Mouse (Mus musculus) lung, postnatal 0 days (tissue): ENCODE measurements around the gene Pdzd4.

ENCODE experiments used
- CTCF ChIP-seq: IDR thresholded peaks from 2 replicates; pipeline ENCODE4 v1.5.1; 2016; ENCODE audit warnings: antibody characterized with exemption, mild to moderate bottlenecking
- EP300 ChIP-seq: IDR thresholded peaks from 2 replicates; pipeline ENCODE4 v1.6.1; 2016; ENCODE audit warnings: antibody characterized with exemption, mild to moderate bottlenecking, control low read depth

DNA sequence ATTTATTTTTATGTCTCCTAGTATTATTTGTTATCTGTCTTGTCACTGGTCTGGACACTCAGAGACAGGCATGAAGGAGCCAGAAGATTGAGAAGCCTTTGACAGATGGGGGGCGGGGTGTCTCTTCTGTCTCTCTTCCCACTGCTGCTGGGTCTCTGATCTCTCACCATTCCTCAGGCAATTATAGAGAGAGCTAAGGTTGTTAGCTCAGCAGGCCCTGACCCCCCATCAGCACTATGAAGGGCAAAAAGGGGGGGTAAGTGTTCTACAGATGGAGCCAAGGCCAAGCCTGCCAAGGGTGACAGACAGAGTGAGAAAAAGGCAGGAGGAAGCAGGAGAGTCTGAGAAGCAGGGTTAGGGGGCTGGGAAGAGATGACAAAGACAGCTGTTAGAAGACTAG is 47.2 kb upstream of the Pdzd4 start:
- TF ChIP-seq CTCF: no peak
- no peak for TF ChIP-seq EP300
